ENCODE assay signal across 29 mouse cellular contexts in the genomic region with DNA sequence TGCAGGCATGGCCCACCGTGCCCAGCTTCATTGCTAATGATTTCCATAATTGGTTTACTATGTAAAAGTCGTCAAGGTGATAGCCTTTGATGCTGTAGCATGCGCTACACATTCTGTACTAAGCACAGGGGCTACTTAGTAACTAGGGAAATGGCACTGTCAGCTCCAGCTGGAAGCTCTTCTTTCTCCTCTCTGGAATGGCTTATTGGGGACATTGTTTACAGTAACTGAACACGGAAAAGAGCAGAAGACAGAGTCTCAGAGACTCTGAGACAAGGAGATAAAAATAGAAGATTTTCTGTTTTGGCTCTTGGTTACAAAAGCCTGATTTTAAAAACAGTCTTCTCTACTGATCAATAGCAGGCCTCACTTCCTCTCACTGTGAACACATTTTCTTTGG.
DNase-seq lines count a peak whose midpoint lies in the region; ATAC-seq and TF ChIP-seq lines count a peak whose summit lies in the region.
"Had no signal": no experiment of that assay in that cellular context is flagged by ENCODE, and none has a peak within 500 bp of the region (broad histone marks: within the 10 kb centered on the region; RNA-seq: fewer than 3 reads in every experiment).

No protein-coding gene starts in this region.

- no peak overlapping the region for H3K4me3 ChIP-seq in intestine, embryonic 14.5 days (ENCODE audit: low read depth, low read length)
- H3K4me3 ChIP-seq in intestine, postnatal 0 days (ENCODE audit: low read depth, low read length), result no peak overlapping the region
- H3K4me3 ChIP-seq in lung, embryonic 15.5 days, result no peak overlapping the region
- no peak overlapping the region for H3K4me3 ChIP-seq in stomach, embryonic 14.5 days (ENCODE audit: low read depth, low read length)
- H3K4me3 ChIP-seq in stomach, postnatal 0 days (ENCODE audit: low read depth, low read length), result no peak overlapping the region
- H3K4me3 ChIP-seq: embryonic facial prominence, embryonic 13.5 days; erythroblast, embryonic 14.5 days; hindbrain, embryonic 10.5 days; kidney, embryonic 15.5 days; liver, embryonic 13.5 days; megakaryocyte, embryonic 14.5 days; midbrain, embryonic 13.5 days had no signal

- no peaks in the 10 kb centered on the region for H3K27me3 ChIP-seq in intestine, embryonic 14.5 days (replicated peaks; ENCODE audit: control insufficient read depth, insufficient read depth, low read length)
- H3K27me3 ChIP-seq in intestine, postnatal 0 days (replicated peaks; ENCODE audit: control insufficient read depth, insufficient read depth, low read length), result no peaks in the 10 kb centered on the region
- no peaks in the 10 kb centered on the region for H3K27me3 ChIP-seq in lung, embryonic 15.5 days
- H3K27me3 ChIP-seq in stomach, embryonic 14.5 days (ENCODE audit: control insufficient read depth, insufficient read depth, low read length), result no peaks in the 10 kb centered on the region
- no peaks in the 10 kb centered on the region for H3K27me3 ChIP-seq in stomach, postnatal 0 days (ENCODE audit: control insufficient read depth, insufficient read depth, low read length)
- H3K27me3 ChIP-seq: embryonic facial prominence, embryonic 13.5 days; kidney, embryonic 15.5 days; liver, embryonic 13.5 days; megakaryocyte, embryonic 14.5 days; midbrain, embryonic 13.5 days had no signal

- 46% methylated on average over 4 of the region's 4 CpGs for WGBS in intestine, embryonic 14.5 days
- WGBS in intestine, postnatal 0 days, result 61% methylated on average over 4 of the region's 4 CpGs
- WGBS in lung, embryonic 15.5 days, result 47% methylated on average over 4 of the region's 4 CpGs
- WGBS in stomach, embryonic 14.5 days, result 47% methylated on average over 4 of the region's 4 CpGs
- 56% methylated on average over 4 of the region's 4 CpGs for WGBS in stomach, postnatal 0 days

- peak overlapping the region; percentile 6 for H3K27ac ChIP-seq in intestine, embryonic 14.5 days (ENCODE audit: low read depth)
- no peak overlapping the region for H3K27ac ChIP-seq in intestine, postnatal 0 days (ENCODE audit: low read depth, low read length)
- peak overlapping the region; percentile 64 for H3K27ac ChIP-seq in lung, embryonic 15.5 days
- 0 out of 2 replicates have a peak overlapping the region, but pooled peaks have one; percentile 21 for H3K27ac ChIP-seq in stomach, embryonic 14.5 days (ENCODE audit: low read length)
- H3K27ac ChIP-seq in stomach, postnatal 0 days (replicated peaks), result no peak overlapping the region
- H3K27ac ChIP-seq: embryonic facial prominence, embryonic 13.5 days; hindbrain, embryonic 10.5 days; hindbrain, postnatal 0 days; kidney, embryonic 15.5 days; liver, embryonic 13.5 days; midbrain, embryonic 13.5 days had no signal

- no peak overlapping the region for H3K4me2 ChIP-seq in intestine, embryonic 14.5 days (ENCODE audit: low read length)
- no peak overlapping the region for H3K4me2 ChIP-seq in intestine, postnatal 0 days (replicated peaks; ENCODE audit: low read depth)
- H3K4me2 ChIP-seq in lung, embryonic 15.5 days, result no peak overlapping the region
- H3K4me2 ChIP-seq in stomach, embryonic 14.5 days (replicated peaks; ENCODE audit: low read depth, low read length), result no peak overlapping the region
- no peak overlapping the region for H3K4me2 ChIP-seq in stomach, postnatal 0 days (replicated peaks; ENCODE audit: low read depth)
- H3K4me2 ChIP-seq: embryonic facial prominence, embryonic 13.5 days; kidney, embryonic 15.5 days; liver, embryonic 13.5 days; midbrain, embryonic 13.5 days had no signal

- no peak for TF ChIP-seq EP300 in stomach, postnatal 0 days (optimal IDR thresholded peaks at IDR 0.05)

- H3K9me3 ChIP-seq in intestine, embryonic 14.5 days (ENCODE audit: control insufficient read depth, low read length), result no peaks in the 10 kb centered on the region
- no peaks in the 10 kb centered on the region for H3K9me3 ChIP-seq in intestine, postnatal 0 days (ENCODE audit: control insufficient read depth)
- no peaks in the 10 kb centered on the region for H3K9me3 ChIP-seq in lung, embryonic 15.5 days
- no peaks in the 10 kb centered on the region for H3K9me3 ChIP-seq in stomach, embryonic 14.5 days (ENCODE audit: control insufficient read depth, low read depth, low read length)
- no peaks in the 10 kb centered on the region for H3K9me3 ChIP-seq in stomach, postnatal 0 days (ENCODE audit: control insufficient read depth, low read length)
- H3K9me3 ChIP-seq: embryonic facial prominence, embryonic 13.5 days; hindbrain, embryonic 10.5 days; kidney, embryonic 15.5 days; liver, embryonic 13.5 days; megakaryocyte, embryonic 14.5 days; midbrain, embryonic 13.5 days had no signal

- H3K36me3 ChIP-seq in intestine, embryonic 14.5 days (ENCODE audit: control insufficient read depth, insufficient read depth, low read length), result no peaks in the 10 kb centered on the region
- H3K36me3 ChIP-seq in intestine, postnatal 0 days (ENCODE audit: control insufficient read depth, insufficient read depth), result no peaks in the 10 kb centered on the region
- H3K36me3 ChIP-seq in lung, embryonic 15.5 days, result no peaks in the 10 kb centered on the region
- H3K36me3 ChIP-seq in stomach, embryonic 14.5 days (ENCODE audit: control insufficient read depth, insufficient read depth, low read length), result no peaks in the 10 kb centered on the region
- no peaks in the 10 kb centered on the region for H3K36me3 ChIP-seq in stomach, postnatal 0 days (ENCODE audit: control insufficient read depth, insufficient read depth, low read length)
- H3K36me3 ChIP-seq: embryonic facial prominence, embryonic 13.5 days; hindbrain, embryonic 10.5 days; kidney, embryonic 15.5 days; liver, embryonic 13.5 days; midbrain, embryonic 13.5 days had no signal

- ATAC-seq in intestine, embryonic 14.5 days (replicated peaks; ENCODE audit: low FRiP score, low TSS enrichment, low read depth), result no peak
- ATAC-seq in intestine, postnatal 0 days, result no peak
- ATAC-seq in lung, embryonic 15.5 days (ENCODE audit: borderline replicate concordance, extremely low read depth, low FRiP score, low TSS enrichment), result no peak
- ATAC-seq in stomach, embryonic 14.5 days (ENCODE audit: insufficient number of reproducible peaks, insufficient read depth, low FRiP score, low read depth), result no peak
- ATAC-seq in stomach, postnatal 0 days (ENCODE audit: low FRiP score, low TSS enrichment), result no peak
- ATAC-seq: CD4-positive, CD25-positive, alpha-beta regulatory T cell, adult 4 months; forebrain, postnatal 0 days; hindbrain, postnatal 0 days; midbrain, embryonic 13.5 days had no signal

- TF ChIP-seq CTCF in intestine, postnatal 0 days (IDR thresholded peaks at IDR 0.05; ENCODE audit: low read depth), result no peak
- TF ChIP-seq CTCF in stomach, postnatal 0 days (IDR thresholded peaks at IDR 0.05; ENCODE audit: low read depth), result no peak

- DNase-seq in intestine, embryonic 14.5 days (ENCODE audit: low spot score), result no peak
- DNase-seq in lung, postnatal 4 days, result no peak
- DNase-seq in stomach, postnatal 0 days (ENCODE audit: low spot score), result no peak
- DNase-seq in retina, embryonic 14.5 days (ENCODE audit: low spot score), result no peak
- DNase-seq: adrenal gland, postnatal 25 days; cerebellum, adult 11-12 months; cerebellum, adult 9-11 months; embryo, embryonic 11 days; forebrain, postnatal 0 days; gastrocnemius, postnatal 10 days; heart, postnatal 14 days; kidney, adult 18-20 months; kidney, postnatal 4 days; liver, embryonic 13.5 days; lung, adult 18-20 months; retina, postnatal 1 day; right cerebral cortex, postnatal 14 days; thymus, postnatal 4 days had no signal

- H3K4me1 ChIP-seq in intestine, embryonic 14.5 days (replicated peaks; ENCODE audit: control insufficient read depth, insufficient read depth, low read length), result peaks cover 15% of the 10 kb centered on the region; the same call in 1 of the 2 replicates
- no peaks in the 10 kb centered on the region; the same call in 1 of the 2 replicates for H3K4me1 ChIP-seq in intestine, postnatal 0 days (replicated peaks; ENCODE audit: control insufficient read depth, insufficient read depth, low read length)
- H3K4me1 ChIP-seq in lung, embryonic 15.5 days, result peaks cover 15% of the 10 kb centered on the region
- H3K4me1 ChIP-seq in stomach, embryonic 14.5 days (ENCODE audit: control insufficient read depth, insufficient read depth, low read length), result 0 out of 2 replicates have a peak, but pooled peaks cover 2% of the 10 kb centered on the region
- no peaks in the 10 kb centered on the region for H3K4me1 ChIP-seq in stomach, postnatal 0 days (replicated peaks; ENCODE audit: control insufficient read depth, insufficient read depth)
- H3K4me1 ChIP-seq: embryonic facial prominence, embryonic 13.5 days; megakaryocyte, embryonic 14.5 days; midbrain, embryonic 13.5 days had no signal

- H3K9ac ChIP-seq in intestine, embryonic 14.5 days (ENCODE audit: low read length), result no peak overlapping the region
- H3K9ac ChIP-seq in intestine, postnatal 0 days (ENCODE audit: low read depth, low read length), result no peak overlapping the region
- H3K9ac ChIP-seq in lung, embryonic 15.5 days, result no peak overlapping the region
- H3K9ac ChIP-seq in stomach, embryonic 14.5 days (replicated peaks; ENCODE audit: low read depth, low read length), result no peak overlapping the region
- no peak overlapping the region for H3K9ac ChIP-seq in stomach, postnatal 0 days (ENCODE audit: low read length)
- H3K9ac ChIP-seq: embryonic facial prominence, embryonic 13.5 days; forebrain, postnatal 0 days; kidney, embryonic 15.5 days; liver, embryonic 13.5 days; midbrain, embryonic 13.5 days had no signal

Comparison
In these comparisons a context has a peak if more than half of its experiments do, and no peak if none do; other contexts are left out.
1. H3K27ac ChIP-seq: peak in intestine, embryonic 14.5 days (single experiment), lung, embryonic 15.5 days (single experiment) and stomach, embryonic 14.5 days (single experiment); none in intestine, postnatal 0 days (single experiment) and stomach, postnatal 0 days (single experiment).